Mouse (Mus musculus) CH12.LX (cell line): ENCODE measurements around the gene Srp68.

ENCODE experiments used
- CTCF ChIP-seq, 2 experiments: IDR thresholded peaks in 1 of 2; conservative IDR thresholded peaks in 1 of 2; 2 replicates each; pipeline ENCODE4 v1.5.1; 2011 to 2012; ENCODE audit warnings: low read depth in 2 of 2, low read length in 2 of 2, improper control_type of control experiment in 1 of 2, inconsistent platforms in 1 of 2, mild to moderate bottlenecking in 1 of 2, moderate library complexity in 1 of 2
- ELF1 ChIP-seq: IDR thresholded peaks from 2 replicates; pipeline ENCODE4 v1.6.1; 2014; ENCODE audit warnings: low read depth, mild to moderate bottlenecking, inconsistent platforms, low read length, improper control_type of control experiment
- HCFC1 ChIP-seq: IDR thresholded peaks from 2 replicates; pipeline ENCODE4 v1.6.1; 2012; ENCODE audit warnings: low read depth, mild to moderate bottlenecking, inconsistent platforms, low read length, improper control_type of control experiment
- JUND ChIP-seq: conservative IDR thresholded peaks from 2 replicates; pipeline ENCODE4 v1.6.1; 2011; ENCODE audit warnings: low read depth, low read length, improper control_type of control experiment
- KAT2A ChIP-seq: IDR thresholded peaks from 2 replicates; pipeline ENCODE4 v1.6.1; 2012; ENCODE audit warnings: low read length, improper control_type of control experiment, inconsistent platforms; ENCODE audit not compliant: insufficient replicate concordance
- MAFK ChIP-seq: IDR thresholded peaks from 2 replicates; pipeline ENCODE4 v1.6.1; 2011; ENCODE audit warnings: low read length, improper control_type of control experiment; ENCODE audit not compliant: insufficient replicate concordance

- no peak for TF ChIP-seq CTCF (conservative IDR thresholded peaks at IDR 0.05 in 1 of 2, IDR thresholded peaks at IDR 0.05 in 1 of 2; ENCODE audit: low read depth in 2 of 2, low read length in 2 of 2)
- no peak for TF ChIP-seq ELF1
- TF ChIP-seq KAT2A: no peak
- TF ChIP-seq HCFC1: no peak
- no peak for TF ChIP-seq MAFK
- TF ChIP-seq JUND: no peak
Observed at GRCm38 (mm10) chr11:116232427-116232826, 41.6 kb downstream of the Srp68 start.
